In genomic region chr7:112217208-112217607, GRCm38 (mm10) we compare ENCODE assay signal across 10 mouse cellular contexts. TPM values are rescaled to one million over a fixed set of nuclear protein-coding genes. Genes with fewer than 3 reads are reported as not detected.
DNase-seq lines count a peak whose midpoint lies in the region; ATAC-seq and TF ChIP-seq lines count a peak whose summit lies in the region.
"Had no signal": no experiment of that assay in that cellular context is flagged by ENCODE, and none has a peak within 500 bp of the region (broad histone marks: within the 10 kb centered on the region; RNA-seq: fewer than 3 reads in every experiment).

No protein-coding gene starts in this region.

- no peaks in the 10 kb centered on the region for H3K36me3 ChIP-seq in heart, embryonic 11.5 days (ENCODE audit: control insufficient read depth, insufficient read depth, low read length)
- H3K36me3 ChIP-seq in kidney, embryonic 15.5 days = no peaks in the 10 kb centered on the region
- no peaks in the 10 kb centered on the region for H3K36me3 ChIP-seq in forebrain, embryonic 16.5 days (ENCODE audit: control insufficient read depth, insufficient read depth)
- H3K36me3 ChIP-seq: forebrain, embryonic 10.5 days had no signal

- TF ChIP-seq CTCF in gastrocnemius, adult 2 months (IDR thresholded peaks at IDR 0.05) = no peak

- H3K9me3 ChIP-seq in heart, embryonic 11.5 days (replicated peaks; ENCODE audit: control insufficient read depth, low read length) = no peaks in the 10 kb centered on the region; the same call in 1 of the 2 replicates
- H3K9me3 ChIP-seq in kidney, embryonic 15.5 days (replicated peaks) = no peaks in the 10 kb centered on the region
- H3K9me3 ChIP-seq in forebrain, embryonic 16.5 days (ENCODE audit: control insufficient read depth, low read length) = no peaks in the 10 kb centered on the region
- H3K9me3 ChIP-seq: forebrain, embryonic 10.5 days had no signal

- 26% methylated on average over 6 of the region's 6 CpGs for WGBS in heart, embryonic 11.5 days (ENCODE audit: insufficient replicate concordance)
- 15% methylated on average over 6 of the region's 6 CpGs for WGBS in kidney, embryonic 15.5 days
- WGBS in forebrain, embryonic 16.5 days = 65% methylated on average over 6 of the region's 6 CpGs

- no peak overlapping the region for H3K9ac ChIP-seq in heart, embryonic 11.5 days (ENCODE audit: low read depth, low read length)
- no peak overlapping the region for H3K9ac ChIP-seq in kidney, embryonic 15.5 days
- H3K9ac ChIP-seq in forebrain, embryonic 16.5 days (replicated peaks; ENCODE audit: low read depth, low read length) = no peak overlapping the region

- peak overlapping the region; percentile 43 for H3K4me3 ChIP-seq in gastrocnemius, adult 2 months
- no peak overlapping the region for H3K4me3 ChIP-seq in heart, embryonic 11.5 days (ENCODE audit: low read depth, low read length)
- H3K4me3 ChIP-seq in kidney, embryonic 15.5 days (replicated peaks) = no peak overlapping the region
- no peak overlapping the region for H3K4me3 ChIP-seq in forebrain, embryonic 16.5 days (replicated peaks; ENCODE audit: low read length)
- H3K4me3 ChIP-seq: forebrain, embryonic 10.5 days had no signal

- H3K27me3 ChIP-seq in heart, embryonic 11.5 days (ENCODE audit: control insufficient read depth, insufficient read depth, low read length) = no peaks in the 10 kb centered on the region
- H3K27me3 ChIP-seq in kidney, embryonic 15.5 days = no peaks in the 10 kb centered on the region
- no peaks in the 10 kb centered on the region for H3K27me3 ChIP-seq in forebrain, embryonic 16.5 days (replicated peaks; ENCODE audit: control insufficient read depth, insufficient read depth, low read length)

- DNase-seq in gastrocnemius, adult 2 months = peak; percentile 51
- no peak for DNase-seq in gastrocnemius, adult 18-20 months (ENCODE audit: low spot score)
- peak; percentile 66 to 72 for DNase-seq in lung, postnatal 4 days
- no peak for DNase-seq in T-cell, adult 2 months (ENCODE audit: low spot score)
- DNase-seq in frontal cortex, postnatal 10 days (ENCODE audit: low spot score in 2 of 2) = no peak
- DNase-seq: layer of hippocampus, postnatal 36 days had no signal

- peaks cover 27% of the 10 kb centered on the region for H3K4me1 ChIP-seq in heart, embryonic 11.5 days (ENCODE audit: control insufficient read depth, insufficient read depth, low read length)
- peaks cover 16% of the 10 kb centered on the region for H3K4me1 ChIP-seq in kidney, embryonic 15.5 days
- peaks cover 7% of the 10 kb centered on the region for H3K4me1 ChIP-seq in forebrain, embryonic 16.5 days (replicated peaks; ENCODE audit: control insufficient read depth, insufficient read depth, low read length)

- H3K27ac ChIP-seq in gastrocnemius, adult 2 months = peak overlapping the region; percentile 73
- H3K27ac ChIP-seq in heart, embryonic 11.5 days (ENCODE audit: low read depth, low read length) = peak overlapping the region; percentile 73; the same call in 1 of the 2 replicates
- H3K27ac ChIP-seq in kidney, embryonic 15.5 days = peak overlapping the region; percentile 55
- no peak overlapping the region for H3K27ac ChIP-seq in forebrain, embryonic 16.5 days (ENCODE audit: low read length)
- H3K27ac ChIP-seq: forebrain, embryonic 10.5 days had no signal

- ATAC-seq in heart, embryonic 11.5 days (replicated peaks; ENCODE audit: insufficient number of reproducible peaks, low FRiP score, low TSS enrichment) = 0 out of 2 replicates have a peak, but pooled peaks have one; percentile 43
- peak; percentile 63; the same call in 1 of the 2 replicates for ATAC-seq in kidney, embryonic 15.5 days (replicated peaks; ENCODE audit: low FRiP score)
- no peak for ATAC-seq in forebrain, embryonic 16.5 days

- H3K4me2 ChIP-seq in heart, embryonic 11.5 days = no peak overlapping the region
- H3K4me2 ChIP-seq in kidney, embryonic 15.5 days = 0 out of 2 replicates have a peak overlapping the region, but pooled peaks have one; percentile 2
- H3K4me2 ChIP-seq in forebrain, embryonic 16.5 days (ENCODE audit: low read length) = no peak overlapping the region

- intact Hi-C loops in gastrocnemius, adult 2 months (cut with DNase I) = no loop called here

RNA-seq across cellular contexts. Expression of gene Mical2, which starts 8.4 kb away (rescaled TPM):
- 100 to 1,000 TPM; 124 to 136 TPM for total RNA-seq in gastrocnemius, adult 2 months (2021)
- 100 to 1,000 TPM; 166 to 180 TPM for total RNA-seq in gastrocnemius, adult 18-20 months (2021)
- 117 and 132 TPM in 2 replicates for polyA plus RNA-seq in heart, embryonic 11.5 days (2014; fragmentation: Nextera tagmentation; extraction: Ambion mirVana)
- 7.3 and 7.5 TPM in 2 replicates for polyA plus RNA-seq in kidney, embryonic 15.5 days (2015; fragmentation: Nextera tagmentation; extraction: Ambion mirVana)
- polyA plus RNA-seq in forebrain, embryonic 16.5 days (2015; fragmentation: Nextera tagmentation; extraction: Ambion mirVana) = 10.0 and 11.1 TPM in 2 replicates

RNA-seq across cellular contexts. Expression of gene Dkk3, which starts 58.4 kb away (rescaled TPM):
- total RNA-seq in gastrocnemius, adult 2 months (2021) = 1 to 10 TPM; 2.1 to 2.4 TPM
- 10 to 100 TPM in 1 of 2 experiments, 1 to 10 TPM in 1; 6.9 to 27.8 TPM for total RNA-seq in gastrocnemius, adult 18-20 months (2021)
- 72.4 and 97.5 TPM in 2 replicates for polyA plus RNA-seq in heart, embryonic 11.5 days (2014; fragmentation: Nextera tagmentation; extraction: Ambion mirVana)
- 20.0 and 25.3 TPM in 2 replicates for polyA plus RNA-seq in kidney, embryonic 15.5 days (2015; fragmentation: Nextera tagmentation; extraction: Ambion mirVana)
- 22.0 and 29.9 TPM in 2 replicates for polyA plus RNA-seq in forebrain, embryonic 16.5 days (2015; fragmentation: Nextera tagmentation; extraction: Ambion mirVana)

Comparison
In these comparisons a context has a peak if more than half of its experiments do, and no peak if none do; other contexts are left out.
1. DNase-seq: peak in gastrocnemius, adult 2 months (single experiment) and lung, postnatal 4 days (2 of 2); none in gastrocnemius, adult 18-20 months (single experiment), T-cell, adult 2 months (single experiment) and frontal cortex, postnatal 10 days (0 of 2).